Comparison of ENCODE assay signal across 8 mouse cellular contexts in genomic region chr5:123974179-123974485, GRCm38 (mm10). TPM values are rescaled to one million over a fixed set of nuclear protein-coding genes. Genes with fewer than 3 reads are reported as not detected.
A peak's percentile ranks its signal among the peaks of the same experiment; 100 is the strongest.
DNase-seq lines count a peak whose midpoint lies in the region; ATAC-seq and TF ChIP-seq lines count a peak whose summit lies in the region.

No protein-coding gene starts in this region.

- no peak for DNase-seq in kidney, adult 11 months
- peak; percentile 43 to 47 for DNase-seq in heart, postnatal 14 days
- DNase-seq in lung, postnatal 10 days = peak; percentile 26
- no peak for DNase-seq in embryo, embryonic 11 days
- DNase-seq in left cerebral cortex, postnatal 4 days = no peak
- no peak for DNase-seq in spleen, postnatal 4 days (ENCODE audit: low spot score in 2 of 2)

- peak overlapping the region; percentile 89 for H3K4me2 ChIP-seq in kidney, embryonic 16.5 days (replicated peaks; ENCODE audit: low read depth, low read length)

- no peaks in the 10 kb centered on the region for H3K9me3 ChIP-seq in kidney, embryonic 16.5 days (ENCODE audit: low read length)

- 0 out of 2 replicates have a peak, but pooled peaks cover 2% of the 10 kb centered on the region for H3K27me3 ChIP-seq in kidney, embryonic 16.5 days (ENCODE audit: insufficient read depth, low read length)

- peak overlapping the region; percentile 87 for H3K9ac ChIP-seq in kidney, embryonic 16.5 days (replicated peaks; ENCODE audit: low read length)

- TF ChIP-seq POLR2A in bone marrow, adult 2 months (IDR thresholded peaks at IDR 0.05; ENCODE audit: borderline replicate concordance, control insufficient read depth, low read depth, low read length) = no peak

- H3K4me1 ChIP-seq in kidney, embryonic 16.5 days (ENCODE audit: insufficient read depth, low read length) = peaks cover 44% of the 10 kb centered on the region
- H3K4me1 ChIP-seq in bone marrow, adult 2 months (ENCODE audit: control insufficient read depth, insufficient read depth, low read length) = peaks cover 8% of the 10 kb centered on the region

- H3K27ac ChIP-seq in kidney, embryonic 16.5 days (ENCODE audit: low read length) = peak overlapping the region; percentile 64; the same call in 1 of the 2 replicates
- peak overlapping the region; percentile 97 for H3K27ac ChIP-seq in bone marrow, adult 2 months (ENCODE audit: control insufficient read depth, insufficient read depth, low read depth, low read length, poor library complexity)

- no peaks in the 10 kb centered on the region for H3K36me3 ChIP-seq in kidney, embryonic 16.5 days (ENCODE audit: insufficient read depth, low read length)

- ATAC-seq in kidney, embryonic 16.5 days (ENCODE audit: low FRiP score, low TSS enrichment) = no peak

- no peak for TF ChIP-seq CTCF in bone marrow, adult 2 months (IDR thresholded peaks at IDR 0.05; ENCODE audit: control insufficient read depth, insufficient read depth, low read length)

- WGBS in kidney, embryonic 16.5 days = 0% methylated on average over 14 of the region's 14 CpGs
- 0% methylated on average over 14 of the region's 14 CpGs for WGBS in bone marrow, adult 2 months

- H3K4me3 ChIP-seq in kidney, embryonic 16.5 days (ENCODE audit: low read length) = peak overlapping the region; percentile 77
- peak overlapping the region; percentile 84 for H3K4me3 ChIP-seq in bone marrow, adult 2 months (replicated peaks; ENCODE audit: control insufficient read depth, low read depth, low read length)

- intact Hi-C loops in heart, postnatal 14 days (cut with DNase I) = loop anchor here (2.0 kb wide), 1 partner anchor 19 kb away; no protein-coding TSS in a partner anchor
- intact Hi-C loops in left cerebral cortex, postnatal 4 days (cut with DNase I) = no loop called here

RNA-seq across cellular contexts. Expression of gene Hip1r, which starts 0.7 kb away (rescaled TPM):
- polyA plus RNA-seq in kidney, embryonic 16.5 days (2015; fragmentation: Nextera tagmentation; extraction: Ambion mirVana) = 23.1 and 25.6 TPM in 2 replicates
- 25.5 and 53.6 TPM in 2 replicates for polyA plus RNA-seq in bone marrow, adult 2 months (2011; ENCODE audit: insufficient read depth, insufficient read length, low replicate concordance, missing spikeins)
- 10 to 100 TPM; 23.2 to 25.0 TPM for total RNA-seq in heart, postnatal 14 days (2021)
- total RNA-seq in left cerebral cortex, postnatal 4 days (2021) = 10 to 100 TPM; 83.2 to 84.8 TPM

RNA-seq across cellular contexts. Expression of gene Ccdc62, which starts 43.7 kb away (rescaled TPM):
- 6.3 and 6.8 TPM in 2 replicates for polyA plus RNA-seq in kidney, embryonic 16.5 days (2015; fragmentation: Nextera tagmentation; extraction: Ambion mirVana)
- polyA plus RNA-seq in bone marrow, adult 2 months (2011; ENCODE audit: insufficient read depth, insufficient read length, low replicate concordance, missing spikeins) = 6.0 and 10.6 TPM in 2 replicates
- total RNA-seq in heart, postnatal 14 days (2021) = 1 to 10 TPM; 1.7 to 2.2 TPM
- 1 to 10 TPM; 1.9 to 4.8 TPM for total RNA-seq in left cerebral cortex, postnatal 4 days (2021)

RNA-seq across cellular contexts. Expression of gene Gm43518, which starts 46.9 kb away (rescaled TPM):
- polyA plus RNA-seq in kidney, embryonic 16.5 days (2015; fragmentation: Nextera tagmentation; extraction: Ambion mirVana) = 3.3 and 4.0 TPM in 2 replicates
- 6.9 TPM in 1 of 2 replicates, not detected in the other for polyA plus RNA-seq in bone marrow, adult 2 months (2011; ENCODE audit: insufficient read depth, insufficient read length, low replicate concordance, missing spikeins)
- under 1 TPM; 0.71 to 0.76 TPM for total RNA-seq in heart, postnatal 14 days (2021)
- 1 to 10 TPM; 1.2 to 1.3 TPM for total RNA-seq in left cerebral cortex, postnatal 4 days (2021)

RNA-seq across cellular contexts. Expression of gene Vps37b, which starts 57.9 kb away (rescaled TPM):
- polyA plus RNA-seq in kidney, embryonic 16.5 days (2015; fragmentation: Nextera tagmentation; extraction: Ambion mirVana) = 40.8 and 41.8 TPM in 2 replicates
- 11.3 and 26.1 TPM in 2 replicates for polyA plus RNA-seq in bone marrow, adult 2 months (2011; ENCODE audit: insufficient read depth, insufficient read length, low replicate concordance, missing spikeins)
- 10 to 100 TPM; 22.2 to 22.7 TPM for total RNA-seq in heart, postnatal 14 days (2021)
- total RNA-seq in left cerebral cortex, postnatal 4 days (2021) = 10 to 100 TPM; 46.2 to 49.9 TPM

Comparison
In these comparisons a context has a peak if more than half of its experiments do, and no peak if none do; other contexts are left out.
1. DNase-seq: peak in heart, postnatal 14 days (2 of 2) and lung, postnatal 10 days (single experiment); none in kidney, adult 11 months (single experiment), embryo, embryonic 11 days (single experiment), left cerebral cortex, postnatal 4 days (single experiment) and spleen, postnatal 4 days (0 of 2).